Mouse (Mus musculus) ES-E14 (cell line): Measurements from ENCODE around the gene Cd82. TPM values are rescaled to one million over a fixed set of nuclear protein-coding genes. Genes with fewer than 3 reads are reported as not detected.

Experiments used
- DNase-seq: peaks from one replicate; pipeline ENCODE4 v3.0.0-alpha.2; 2013; ENCODE audit warnings: low read depth, low spot score
- H3K27ac ChIP-seq: 2 replicates; pipeline ENCODE4 v1.5.1; 2012; ENCODE audit warnings: low read depth, mild to moderate bottlenecking, low read length, moderate library complexity, mixed read lengths; ENCODE audit not compliant: poor library complexity, insufficient read depth, severe bottlenecking
- H3K36me3 ChIP-seq: 2 replicates; pipeline ENCODE4 v1.6.1; 2012; ENCODE audit warnings: mild to moderate bottlenecking, low read length, moderate library complexity, mixed read lengths; ENCODE audit not compliant: control insufficient read depth, poor library complexity, insufficient read depth, severe bottlenecking
- H3K4me1 ChIP-seq, 2 experiments: fragments of 150-350 bp in 1 of 2; sonication (generic) in 1 of 2; 2 replicates each; pipeline ENCODE4 v1.6.1; 2012; ENCODE audit warnings: low read length in 2 of 2, mild to moderate bottlenecking in 1 of 2, mixed read lengths in 1 of 2; ENCODE audit not compliant: control insufficient read depth in 2 of 2, insufficient read depth in 2 of 2, poor library complexity in 1 of 2
- H3K4me3 ChIP-seq, 2 experiments: fragments of 150-350 bp in 1 of 2; sonication (generic) in 1 of 2; 2 replicates each; pipeline ENCODE4 v1.5.1; 2012; ENCODE audit warnings: low read length in 2 of 2, low read depth in 1 of 2, mild to moderate bottlenecking in 1 of 2, mixed read lengths in 1 of 2; ENCODE audit not compliant: insufficient read depth in 1 of 2, poor library complexity in 1 of 2, severe bottlenecking in 1 of 2
- H3K9ac ChIP-seq: 2 replicates; pipeline ENCODE4 v1.6.1; 2012; ENCODE audit warnings: low read depth, mild to moderate bottlenecking, low read length, mixed read lengths; ENCODE audit not compliant: poor library complexity, insufficient read depth, severe bottlenecking
- H3K9me3 ChIP-seq: fragments of 150-350 bp; sonication (generic); 2 replicates; pipeline ENCODE4 v1.6.1; 2012; ENCODE audit warnings: low read depth, mild to moderate bottlenecking, low read length; ENCODE audit not compliant: control insufficient read depth, insufficient read depth
- CHD2 ChIP-seq: IDR thresholded peaks from 2 replicates; pipeline ENCODE4 v1.6.1; 2014; ENCODE audit warnings: mild to moderate bottlenecking, low read depth, low read length, inconsistent platforms
- HCFC1 ChIP-seq: IDR thresholded peaks from 2 replicates; pipeline ENCODE4 v1.6.1; 2012; ENCODE audit warnings: low read length, inconsistent platforms, borderline replicate concordance; ENCODE audit not compliant: insufficient read depth
- MAFK ChIP-seq: IDR thresholded peaks from 2 replicates; pipeline ENCODE4 v1.6.1; 2014; ENCODE audit warnings: mild to moderate bottlenecking, low read depth, low read length, inconsistent platforms; ENCODE audit not compliant: insufficient read depth
- ZC3H11A ChIP-seq: IDR thresholded peaks from 2 replicates; pipeline ENCODE4 v1.6.1; 2012; ENCODE audit warnings: low read depth, mild to moderate bottlenecking, inconsistent platforms, low read length, borderline replicate concordance
- ZNF384 ChIP-seq: IDR thresholded peaks from 2 replicates; pipeline ENCODE4 v1.6.1; 2012; ENCODE audit warnings: low read depth, low read length, inconsistent platforms
- in situ Hi-C, 2 experiments: fragments of 600-800 bp; cut with MboI; formaldehyde crosslinking; loops; one replicate each; pipeline ENCODE4 v1.15.1; 2025; ENCODE audit warnings: low sequenced_read_pairs in 2 of 2, inconsistent platforms in 1 of 2; ENCODE audit not compliant: unreplicated experiment in 2 of 2
- total RNA-seq: library from RNA; depleted of rRNA; stranded (reverse); fragments of 300-350 nt; gene quantifications from 2 replicates; pipeline ENCODE4 v1.2.3, GENCODE M21; 2012; rRNA removed

Cd82 gene
- total RNA-seq, 1 experiment, result 3.2 TPM

- Histone ChIP-seq H3K4me1 (no peaks in the 10 kb centered on the region), H3K4me3 (no peak overlapping the region), H3K27ac (no peak overlapping the region), H3K36me3 (no peaks in the 10 kb centered on the region), H3K9ac (no peak overlapping the region), H3K9me3 (no peaks in the 10 kb centered on the region)
- no peak for TF ChIP-seq MAFK
- no peak for TF ChIP-seq HCFC1
- no peak for TF ChIP-seq ZC3H11A
- TF ChIP-seq ZNF384, result no peak
- no peak for TF ChIP-seq CHD2
- no peak for DNase-seq
- in situ Hi-C loops, result no loop called here
These were observed 90.1 kb downstream of the Cd82 start for GRCm38 (mm10) chr2:93372872-93373271.

- no peak overlapping the region for H3K9ac ChIP-seq
- no peaks in the 10 kb centered on the region for H3K36me3 ChIP-seq
- DNase-seq, result no peak
- H3K4me3 ChIP-seq, result no peak overlapping the region
- H3K9me3 ChIP-seq, result no peaks in the 10 kb centered on the region
- no peak for TF ChIP-seq MAFK
- no peak for TF ChIP-seq CHD2
- TF ChIP-seq ZC3H11A, result no peak
- TF ChIP-seq HCFC1, result no peak
- TF ChIP-seq ZNF384, result no peak
- H3K4me1 ChIP-seq, result no peaks in the 10 kb centered on the region
- in situ Hi-C loops, result no loop called here
- no peak overlapping the region for H3K27ac ChIP-seq
These were observed 90.8 kb downstream of the Cd82 start for GRCm38 (mm10) chr2:93372097-93372571.

Other genes starting within 250 kb of the Cd82 start
- gene Tspan18, start 128.6 kb downstream of the Cd82 start, total RNA-seq, result 1.0 and 1.4 TPM in 2 replicates
- gene Gm10803, start 97.4 kb upstream of the Cd82 start, total RNA-seq, result not detected in 2 replicates
- 0.05 and 0.09 TPM in 2 replicates for gene Alx4, start 179.2 kb upstream of the Cd82 start, total RNA-seq